Mouse (Mus musculus): ENCODE measurements around the gene Ripk3. TPM values are rescaled to one million over a fixed set of nuclear protein-coding genes. Genes with fewer than 3 reads are reported as not detected.

The Ripk3 gene
- total RNA-seq, 2 experiments from 2014 or later: 2.4 to 2.6 TPM

Other genes starting within 250 kb of the Ripk3 start
- 10 to 100 TPM; 11.5 to 13.8 TPM for gene Pck2, start 248.6 kb downstream of the Ripk3 start, total RNA-seq (2021)
- gene Dcaf11, start 228.9 kb downstream of the Ripk3 start, total RNA-seq (2021): 10 to 100 TPM; 76.5 to 87.8 TPM
- gene A730061H03Rik, start 228.5 kb downstream of the Ripk3 start, total RNA-seq (2021): not detected
- gene Fitm1, start 213.2 kb downstream of the Ripk3 start, total RNA-seq (2021): 100 to 1,000 TPM; 415 to 455 TPM
- gene Psme1, start 210.7 kb downstream of the Ripk3 start, total RNA-seq (2021): 10 to 100 TPM; 48.3 to 49.7 TPM
- gene Emc9, start 203.6 kb downstream of the Ripk3 start, total RNA-seq (2021): 10 to 100 TPM; 38.6 to 39.4 TPM
- 10 to 100 TPM; 57.5 to 63.2 TPM for gene Psme2, start 197.8 kb downstream of the Ripk3 start, total RNA-seq (2021)
- gene Rnf31, start 197.2 kb downstream of the Ripk3 start, total RNA-seq (2021): 10 to 100 TPM in 1 of 2 experiments, 1 to 10 TPM in 1; 9.4 to 11.7 TPM
- gene Irf9, start 185.3 kb downstream of the Ripk3 start, total RNA-seq (2021): 1 to 10 TPM; 3.9 to 4.8 TPM
- gene Rec8, start 170.8 kb downstream of the Ripk3 start, total RNA-seq (2021): under 1 TPM; 0.53 to 0.72 TPM
- 10 to 100 TPM; 52.5 to 62.0 TPM for gene Ipo4, start 152.9 kb downstream of the Ripk3 start, total RNA-seq (2021)
- gene Gm49378, start 151.0 kb downstream of the Ripk3 start, total RNA-seq (2021): under 1 TPM; 0.27 to 0.96 TPM
- gene Tm9sf1, start 145.1 kb downstream of the Ripk3 start, total RNA-seq (2021): 10 to 100 TPM; 21.5 TPM
- under 1 TPM; 0.12 to 0.49 TPM for gene Tssk4, start 138.7 kb downstream of the Ripk3 start, total RNA-seq (2021)
- gene Mdp1, start 128.4 kb downstream of the Ripk3 start, total RNA-seq (2021): 10 to 100 TPM; 17.8 to 19.7 TPM
- 1 to 10 TPM; 4.0 to 4.3 TPM for gene Gmpr2, start 116.9 kb downstream of the Ripk3 start, total RNA-seq (2021)
- 100 to 1,000 TPM; 200 to 201 TPM for gene Nedd8, start 116.7 kb downstream of the Ripk3 start, total RNA-seq (2021)
- 10 to 100 TPM; 10.3 to 11.2 TPM for gene Tinf2, start 107.0 kb downstream of the Ripk3 start, total RNA-seq (2021)
- under 1 TPM; 0.16 to 0.35 TPM for gene Tgm1, start 74.9 kb downstream of the Ripk3 start, total RNA-seq (2021)
- gene Rabggta, start 66.6 kb downstream of the Ripk3 start, total RNA-seq (2021): 1 to 10 TPM; 8.2 to 9.3 TPM
- 10 to 100 TPM; 28.5 to 30.2 TPM for gene Dhrs1, start 43.2 kb downstream of the Ripk3 start, total RNA-seq (2021)
- gene Nop9, start 43.2 kb downstream of the Ripk3 start, total RNA-seq (2021): 10 to 100 TPM; 12.1 to 13.9 TPM
- not detected for gene Cideb, start 30.4 kb downstream of the Ripk3 start, total RNA-seq (2021)
- under 1 TPM in 1 of 2 experiments, not detected in 1; 0.12 TPM for gene Ltb4r2, start 27.4 kb downstream of the Ripk3 start, total RNA-seq (2021)
- gene Ltb4r1, start 22.9 kb downstream of the Ripk3 start, total RNA-seq (2021): under 1 TPM; 0.22 to 0.39 TPM
- gene Adcy4, start 4.8 kb downstream of the Ripk3 start, total RNA-seq (2021): 1 to 10 TPM; 7.1 to 8.6 TPM
- gene Nfatc4, start 34.3 kb upstream of the Ripk3 start, total RNA-seq (2021): 1 to 10 TPM; 7.4 to 7.5 TPM
- 1 to 10 TPM; 7.2 to 7.5 TPM for gene Nynrin, start 65.1 kb upstream of the Ripk3 start, total RNA-seq (2021)
- gene Cbln3, start 95.5 kb upstream of the Ripk3 start, total RNA-seq (2021): under 1 TPM; 0.11 to 0.12 TPM
- gene Khnyn, start 96.1 kb upstream of the Ripk3 start, total RNA-seq (2021): 1 to 10 TPM; 7.1 to 8.2 TPM
- 10 to 100 TPM; 82.6 to 85.7 TPM for gene Sdr39u1, start 111.4 kb upstream of the Ripk3 start, total RNA-seq (2021)
- 1 to 10 TPM; 7.6 to 9.9 TPM for gene Cma1, start 155.8 kb upstream of the Ripk3 start, total RNA-seq (2021)
- gene Cma2, start 162.1 kb upstream of the Ripk3 start, total RNA-seq (2021): under 1 TPM in 1 of 2 experiments, not detected in 1; 0.57 TPM
- not detected for gene Mcpt1, start 229.1 kb upstream of the Ripk3 start, total RNA-seq (2021)
- gene Mcpt9, start 241.6 kb upstream of the Ripk3 start, total RNA-seq (2021): not detected

All from gastrocnemius, postnatal 14 days (tissue).